Mouse (Mus musculus) liver, embryonic 14.5 days (tissue): ENCODE measurements at regions not wholly inside any gene's neighbourhood (a gene's known extent, or its start where the extent isn't known, plus 50 kb on each side); places are given as distances from the start of the nearest gene placed in this dataset.
"Not testable (repeated sequence)": the region's sequence is repeated elsewhere in the genome, so short reads cannot be mapped to it uniquely, and the experiment has no call there.

Experiments used
- CTCF ChIP-seq: IDR thresholded peaks from 2 replicates; pipeline ENCODE4 v1.5.1; 2016; ENCODE audit warnings: antibody characterized with exemption, low read depth, control low read depth
- EP300 ChIP-seq: IDR thresholded peaks from 2 replicates; pipeline ENCODE4 v1.6.1; 2016; ENCODE audit warnings: antibody characterized with exemption, low read depth

- not testable (repeated sequence) for TF ChIP-seq CTCF, EP300
Observed at GRCm38 (mm10) chr13:62016168-62016502, 113.6 kb upstream of the Zfp808 start.
